Mouse (Mus musculus) ovary, postnatal 10 days (tissue): ENCODE results near the gene Lancl1.

Experiments used
- DNase-seq: peaks from one replicate; pipeline ENCODE4 v3.0.0; 2022; ENCODE audit warnings: low spot score

Gene Lancl1

GRCm38 (mm10) chr1:67038246-67038987 lies at the start of gene Lancl1:
TSS of gene Lancl1 (minus strand) at chr1:67038872.
- peak; percentile 72 for DNase-seq

GRCm38 (mm10) chr1:67079146-67079545 lies 40.5 kb upstream of the Lancl1 start:
- no peak for DNase-seq

- DNase-seq: no peak
Observed at GRCm38 (mm10) chr1:67078666-67079065, 40.0 kb upstream of the Lancl1 start.

- DNase-seq: no peak
Observed at GRCm38 (mm10) chr1:67077739-67078138, 39.1 kb upstream of the Lancl1 start.

GRCm38 (mm10) chr1:67067561-67067960 lies 28.9 kb upstream of the Lancl1 start:
- DNase-seq: no peak

DNA sequence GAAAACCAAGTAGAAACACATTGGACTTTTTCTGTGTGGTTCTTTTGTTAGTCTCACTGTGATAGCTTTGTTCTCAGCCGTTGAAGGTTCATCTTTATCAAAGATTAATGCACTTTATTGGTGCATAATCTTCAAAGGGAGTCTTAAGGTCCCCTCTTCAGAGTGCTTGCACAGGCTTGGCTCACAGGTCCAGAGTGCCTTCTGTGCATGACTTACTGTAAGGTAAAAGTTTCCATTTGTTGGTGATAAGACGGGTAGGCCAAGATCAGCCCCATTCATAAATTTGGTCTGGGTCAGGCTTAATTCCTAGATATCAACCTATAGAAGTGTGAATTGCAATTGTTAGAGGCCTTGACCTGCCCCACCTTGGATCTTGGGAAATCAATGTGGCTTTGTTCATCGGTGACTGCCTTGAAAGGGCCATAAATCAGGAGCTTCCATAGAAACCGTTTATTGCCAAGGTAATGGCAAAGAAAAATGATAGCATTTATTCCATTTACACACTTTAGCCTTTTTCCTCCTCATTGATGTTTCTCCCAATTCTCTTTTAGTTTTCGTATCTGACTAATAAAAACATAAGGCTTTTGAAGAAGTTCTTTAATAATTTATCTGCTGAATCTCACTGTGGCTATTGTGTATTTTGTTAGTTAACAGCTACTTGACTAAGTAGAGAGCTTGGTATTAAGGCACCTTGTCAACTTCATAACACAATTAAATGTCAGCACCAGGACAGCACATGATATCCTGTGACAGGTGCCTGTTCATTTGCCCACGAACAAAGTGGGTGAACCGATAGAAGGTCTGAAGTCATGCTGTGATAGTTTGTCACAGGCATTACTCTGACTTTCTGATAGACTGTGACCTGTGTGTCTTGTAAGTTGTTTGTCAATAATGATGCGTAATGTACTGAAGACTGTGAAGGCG lies 26.9 kb upstream of the Lancl1 start:
- no peak for DNase-seq

DNA sequence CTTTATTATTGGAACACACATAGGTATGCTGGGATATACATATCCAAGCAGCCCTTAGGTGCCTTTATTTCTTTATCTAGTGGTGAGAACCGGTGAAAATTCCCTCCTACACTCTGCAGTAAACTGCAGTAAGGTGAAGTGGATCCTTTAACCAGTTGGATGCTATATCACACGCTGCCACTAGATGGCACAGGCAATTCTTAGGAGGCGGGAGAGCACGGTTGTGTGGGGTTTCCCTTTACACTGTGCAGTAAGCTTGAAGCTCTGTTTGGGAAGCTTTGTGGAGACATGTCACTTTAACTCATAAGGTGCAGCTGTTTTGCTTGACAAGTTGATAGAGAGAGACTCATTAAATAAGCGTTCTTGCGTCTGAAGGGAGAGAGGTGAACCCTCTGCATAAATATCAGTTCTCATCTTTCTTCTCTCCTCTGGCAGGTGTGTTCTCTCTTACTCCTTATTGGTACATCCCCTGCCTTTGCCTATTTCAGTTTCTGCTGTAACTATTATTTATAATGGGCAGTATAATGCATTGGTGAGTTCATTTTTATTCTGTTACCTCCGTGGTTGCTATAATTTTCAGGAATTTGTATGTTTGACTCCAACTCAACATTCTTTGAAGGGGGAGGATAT lies 22.9 kb upstream of the Lancl1 start:
- no peak for DNase-seq

DNA sequence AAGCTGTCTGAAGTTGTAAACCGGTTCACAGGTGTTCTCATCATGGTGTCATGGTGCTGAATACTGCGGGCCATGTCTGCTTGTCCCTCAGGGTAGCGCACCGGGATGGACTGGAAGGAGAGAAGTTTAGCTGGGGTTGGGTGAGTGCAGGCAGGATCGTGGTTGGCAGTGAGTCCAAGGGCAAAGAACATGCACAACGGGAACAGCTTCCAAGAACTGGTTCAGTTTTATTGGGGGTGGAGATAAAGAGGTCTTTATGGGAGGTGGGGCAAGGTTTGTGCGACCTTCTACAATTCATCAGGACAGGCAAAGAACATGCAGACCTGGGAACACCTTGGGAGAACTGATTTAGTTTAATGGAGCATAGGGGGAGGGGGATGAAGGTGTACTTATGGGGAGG lies 17.1 kb upstream of the Lancl1 start:
- DNase-seq: no peak

DNA sequence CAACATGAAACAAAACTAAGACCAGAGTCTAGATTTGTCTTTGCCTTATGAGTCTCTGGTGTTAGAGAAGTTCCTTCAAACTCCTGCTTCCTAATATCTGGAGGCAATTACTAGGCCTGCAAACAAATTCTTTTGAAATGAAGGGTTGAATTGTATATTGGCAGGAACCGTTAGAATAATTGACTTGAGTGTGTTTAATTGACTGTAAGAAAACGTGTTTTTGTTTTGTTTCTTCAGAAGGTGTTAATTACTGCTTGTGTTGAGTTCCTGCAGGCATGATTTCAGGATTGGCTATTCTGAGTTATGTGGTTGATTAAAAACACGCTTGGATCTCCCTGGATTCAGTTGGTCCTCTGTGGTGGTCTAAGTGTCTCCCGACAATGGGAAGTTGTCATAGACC lies 14.0 kb upstream of the Lancl1 start:
- DNase-seq: no peak

GRCm38 (mm10) chr1:67049600-67049999 lies 10.9 kb upstream of the Lancl1 start:
- DNase-seq: no peak

GRCm38 (mm10) chr1:67048696-67049095 lies 10.0 kb upstream of the Lancl1 start:
- DNase-seq: no peak

GRCm38 (mm10) chr1:67045100-67045499 lies 6.4 kb upstream of the Lancl1 start:
- DNase-seq: no peak

GRCm38 (mm10) chr1:67042583-67042982 lies 3.9 kb upstream of the Lancl1 start:
- DNase-seq: no peak

- DNase-seq: no peak
Observed at GRCm38 (mm10) chr1:67039083-67039482, 411 bp upstream of the Lancl1 start.

DNA sequence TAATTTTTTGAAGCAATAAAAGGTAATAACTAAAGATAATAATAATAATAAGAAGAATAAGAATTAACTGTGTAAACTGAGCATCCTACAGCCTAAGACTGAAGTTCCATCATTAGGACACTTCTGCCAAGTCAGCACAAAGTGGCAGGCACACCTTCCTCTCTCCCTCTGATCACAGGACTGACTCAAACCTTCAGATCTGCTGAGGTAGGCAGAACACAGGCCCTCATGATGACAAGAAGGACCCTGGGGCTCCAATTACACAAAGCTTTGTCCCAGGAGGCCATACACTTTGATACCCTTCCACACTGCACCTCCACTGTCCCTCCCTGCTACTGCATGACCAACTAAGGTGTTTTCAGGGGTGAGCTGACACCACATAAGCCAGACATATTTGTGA lies 1.5 kb downstream of the Lancl1 start:
- no peak for DNase-seq

- DNase-seq: no peak
Observed at GRCm38 (mm10) chr1:67033278-67033677, 5.4 kb downstream of the Lancl1 start.

GRCm38 (mm10) chr1:67026927-67027511 lies 11.7 kb downstream of the Lancl1 start:
- DNase-seq: no peak

- DNase-seq: no peak
Observed at GRCm38 (mm10) chr1:67026142-67026541, 12.5 kb downstream of the Lancl1 start.

DNA sequence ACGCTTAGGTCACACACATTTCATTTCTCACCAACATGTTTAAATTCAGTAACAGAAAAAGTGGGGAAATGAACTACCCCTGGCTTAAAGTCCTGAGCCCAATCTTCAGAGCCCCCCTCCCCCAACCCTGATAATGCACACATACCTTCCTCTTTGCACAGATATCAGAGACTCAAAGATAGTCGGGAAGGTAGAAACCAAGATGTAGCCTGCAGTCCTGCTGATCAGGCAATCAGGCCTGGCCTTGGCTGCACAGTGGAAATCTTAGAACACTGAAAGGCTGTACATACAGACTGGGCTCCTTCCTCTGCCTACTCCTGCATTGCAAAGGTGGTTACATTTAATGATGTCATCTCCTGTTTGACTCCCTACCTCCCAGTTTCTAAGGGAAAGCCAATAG lies 15.9 kb downstream of the Lancl1 start:
- DNase-seq: no peak

GRCm38 (mm10) chr1:67022051-67022450 lies 16.6 kb downstream of the Lancl1 start:
- no peak for DNase-seq

DNA sequence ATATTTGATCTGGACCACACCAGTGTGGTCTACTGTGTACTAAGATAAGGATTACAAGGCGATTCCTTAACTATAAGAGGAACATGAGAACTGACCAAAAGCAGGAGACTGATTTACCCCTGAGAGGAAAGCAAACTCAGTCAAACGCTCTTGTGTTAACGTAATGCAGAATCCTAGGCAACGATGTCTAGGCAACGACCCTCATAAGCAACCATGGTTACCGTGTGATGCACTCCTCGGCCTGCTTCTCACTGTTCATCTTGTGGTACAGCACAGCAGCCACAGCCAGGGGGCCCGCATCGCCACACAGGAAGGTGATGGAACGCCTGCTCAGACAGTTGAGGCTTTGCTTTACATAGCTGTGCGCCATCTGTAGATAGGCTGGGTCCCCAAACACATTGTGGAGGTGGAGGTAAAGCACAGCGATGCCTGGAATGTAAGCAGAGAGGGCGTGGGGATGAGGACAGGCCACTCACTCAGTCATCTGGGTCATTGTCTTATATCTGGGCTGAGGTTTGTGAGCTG lies 18.0 kb downstream of the Lancl1 start:
- DNase-seq: no peak
